Mouse (Mus musculus): ENCODE results near the gene Pfn4. TPM values are rescaled to one million over a fixed set of nuclear protein-coding genes. Genes with fewer than 3 reads are reported as not detected.
"Not testable (repeated sequence)": the region's sequence is repeated elsewhere in the genome, so short reads cannot be mapped to it uniquely, and the experiment has no call there.

Gene Pfn4
- total RNA-seq, 2 experiments from 2014 or later = 9.6 to 10.6 TPM

- DNase-seq = no peak
- intact Hi-C loops (cut with DNase I) = no loop called here
These were observed 14.8 kb downstream of the Pfn4 start for GRCm38 (mm10) chr12:4783598-4783997.

GRCm38 (mm10) chr12:4784466-4784865 is 15.6 kb downstream of the Pfn4 start:
- intact Hi-C loops (cut with DNase I) = no loop called here
- DNase-seq = no peak

GRCm38 (mm10) chr12:4788128-4788527 is 19.3 kb downstream of the Pfn4 start:
- DNase-seq; intact Hi-C loops (cut with DNase I): not testable (repeated sequence)

GRCm38 (mm10) chr12:4793718-4794117 is 24.9 kb downstream of the Pfn4 start:
- peak; percentile 44 for DNase-seq
- intact Hi-C loops (cut with DNase I) = no loop called here

- DNase-seq; intact Hi-C loops (cut with DNase I): not testable (repeated sequence)
These were observed 28.6 kb downstream of the Pfn4 start for GRCm38 (mm10) chr12:4797471-4797870.

- intact Hi-C loops (cut with DNase I) = no loop called here
- no peak for DNase-seq
These were observed 42.2 kb downstream of the Pfn4 start for GRCm38 (mm10) chr12:4811036-4811435.

- no peak for DNase-seq
- intact Hi-C loops (cut with DNase I) = no loop called here
These were observed 42.9 kb downstream of the Pfn4 start for GRCm38 (mm10) chr12:4811705-4812104.

GRCm38 (mm10) chr12:4813636-4814035 is 44.8 kb downstream of the Pfn4 start:
- DNase-seq = peak; percentile 38
- intact Hi-C loops (cut with DNase I) = no loop called here

- intact Hi-C loops (cut with DNase I) = no loop called here
These were observed 48.0 kb downstream of the Pfn4 start for GRCm38 (mm10) chr12:4816680-4817360.

GRCm38 (mm10) chr12:4817361-4818101 is 48.7 kb downstream of the Pfn4 start, which contains the start of gene Sf3b6:
Gene Sf3b6 (plus strand): TSS chr12:4817544.
- intact Hi-C loops (cut with DNase I) = no loop called here
- peak; percentile 99 for DNase-seq

More at GRCm38 (mm10) chr12:4816680-4817360, 48.0 kb downstream of the Pfn4 start:
- no peak for DNase-seq

- intact Hi-C loops (cut with DNase I) = no loop called here
These were observed 58.4 kb downstream of the Pfn4 start for GRCm38 (mm10) chr12:4827256-4827655.

More at GRCm38 (mm10) chr12:4827256-4827655, 58.4 kb downstream of the Pfn4 start:
- no peak for DNase-seq

Other genes with a start within 250 kb of the Pfn4 start
- gene Itsn2, start 176.4 kb upstream of the Pfn4 start, total RNA-seq (2021) = 10 to 100 TPM; 48.7 to 49.5 TPM
- gene Gm3625, start 176.1 kb upstream of the Pfn4 start, total RNA-seq (2021) = not detected
- 1 to 10 TPM; 2.3 to 2.7 TPM for gene Fam228a, start 30.6 kb upstream of the Pfn4 start, total RNA-seq (2021)
- gene Fam228b, start 245 bp downstream of the Pfn4 start, total RNA-seq (2021) = 10 to 100 TPM; 16.0 to 21.1 TPM
- gene Sf3b6, start 48.5 kb downstream of the Pfn4 start, total RNA-seq (2021) = 100 to 1,000 TPM; 127 to 135 TPM
- gene Fkbp1b, start 72.6 kb downstream of the Pfn4 start, total RNA-seq (2021) = 100 to 1,000 TPM in 1 of 2 experiments, 10 to 100 TPM in 1; 91.9 to 101 TPM
- gene Wdcp, start 74.3 kb downstream of the Pfn4 start, total RNA-seq (2021) = 10 to 100 TPM; 12.7 to 15.0 TPM
- 1 to 10 TPM; 1.6 to 1.9 TPM for gene Mfsd2b, start 105.3 kb downstream of the Pfn4 start, total RNA-seq (2021)
- 10 to 100 TPM; 29.4 to 30.5 TPM for gene Ubxn2a, start 138.7 kb downstream of the Pfn4 start, total RNA-seq (2021)
- 10 to 100 TPM; 37.7 to 44.2 TPM for gene Atad2b, start 148.3 kb downstream of the Pfn4 start, total RNA-seq (2021)

Data from left cerebral cortex, postnatal 4 days (tissue).